Mouse (Mus musculus): ENCODE measurements around the gene Snx18. TPM values are rescaled to one million over a fixed set of nuclear protein-coding genes. Genes with fewer than 3 reads are reported as not detected.

The Snx18 gene
- polyA plus RNA-seq, 1 experiment: not detected

DNA sequence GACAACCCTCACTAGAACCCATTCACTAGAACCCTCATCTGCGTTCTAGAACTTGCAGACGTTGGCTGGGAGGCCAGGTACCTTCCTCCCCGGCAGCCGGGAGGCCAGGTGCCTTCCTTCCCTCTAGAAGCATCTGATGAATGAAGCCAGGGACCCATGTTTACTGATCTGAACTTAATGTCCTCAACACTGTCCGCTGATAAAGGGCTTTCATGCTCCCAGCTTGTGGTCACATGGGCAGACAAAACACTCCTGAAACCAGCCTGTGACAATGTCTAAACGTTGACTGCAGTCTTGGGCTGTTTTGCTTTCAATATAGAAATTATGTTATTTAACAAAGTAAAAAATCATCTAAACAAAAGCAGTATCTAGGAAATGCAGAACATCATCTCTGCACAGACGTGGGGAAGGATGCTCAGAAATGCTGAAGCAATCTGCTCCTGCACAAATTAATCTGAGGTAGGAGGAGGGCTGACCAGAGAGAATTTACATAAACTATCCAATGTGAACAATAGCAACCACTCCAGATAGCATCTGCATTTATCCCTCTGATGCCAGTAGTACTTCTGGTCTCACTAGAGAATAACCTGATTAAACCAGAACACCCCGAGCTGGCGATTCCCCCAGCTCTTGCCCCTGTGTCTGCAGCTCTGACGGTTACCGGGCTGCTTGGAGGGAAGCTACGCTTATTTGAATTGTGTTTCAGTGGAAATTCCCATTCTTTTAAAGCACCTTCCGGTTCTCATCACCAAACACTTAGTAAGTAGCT, 7.4 kb downstream of the Snx18 start:
- Histone ChIP-seq H3K27ac (ENCODE audit: insufficient read depth, low read depth, low read length) (no peak overlapping the region), H3K4me3 (ENCODE audit: insufficient read depth, low read depth, low read length) (no peak overlapping the region), H3K4me1 (ENCODE audit: control insufficient read depth, insufficient read depth, low read length) (peaks cover 51% of the 10 kb centered on the region)
- 64% methylated on average over 13 of the region's 13 CpGs for WGBS
- TF ChIP-seq CTCF (IDR thresholded peaks at IDR 0.05; ENCODE audit: insufficient read depth, low read depth, low read length) (no peak), POLR2A (IDR thresholded peaks at IDR 0.05; ENCODE audit: insufficient read depth, low read depth, low read length) (no peak)

DNA sequence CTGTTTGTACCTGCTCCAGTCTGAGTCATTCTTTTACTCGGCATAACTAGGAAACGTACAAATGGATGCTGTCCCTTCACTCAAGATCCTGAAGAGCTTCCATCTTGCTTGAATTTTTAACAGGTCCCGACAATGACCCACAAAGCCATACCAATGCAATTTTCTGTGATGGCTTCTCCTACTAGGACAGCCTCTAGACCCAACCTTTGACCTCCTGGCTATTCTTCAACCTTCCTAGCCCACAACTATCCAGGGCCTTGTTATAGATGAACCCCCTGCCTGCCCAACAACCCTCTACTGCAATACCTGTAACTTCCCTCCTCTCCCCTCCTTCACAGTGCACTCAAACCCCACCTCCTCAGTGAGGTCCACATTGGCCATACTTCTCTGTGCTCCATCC, 8.9 kb downstream of the Snx18 start:
- H3K4me1 ChIP-seq (ENCODE audit: control insufficient read depth, insufficient read depth, low read length): peaks cover 56% of the 10 kb centered on the region
- 83% methylated on average over 3 of the region's 3 CpGs for WGBS
- no peak overlapping the region for H3K27ac ChIP-seq (ENCODE audit: insufficient read depth, low read depth, low read length)
- TF ChIP-seq POLR2A (IDR thresholded peaks at IDR 0.05; ENCODE audit: insufficient read depth, low read depth, low read length) (no peak), CTCF (IDR thresholded peaks at IDR 0.05; ENCODE audit: insufficient read depth, low read depth, low read length) (no peak)
- no peak overlapping the region for H3K4me3 ChIP-seq (ENCODE audit: insufficient read depth, low read depth, low read length)

GRCm38 (mm10) chr13:113607821-113608220, 10.5 kb downstream of the Snx18 start:
- 32% methylated on average over 4 of the region's 4 CpGs for WGBS
- H3K4me1 ChIP-seq (ENCODE audit: control insufficient read depth, insufficient read depth, low read length): peaks cover 59% of the 10 kb centered on the region
- TF ChIP-seq CTCF (IDR thresholded peaks at IDR 0.05; ENCODE audit: insufficient read depth, low read depth, low read length): no peak
- no peak for TF ChIP-seq POLR2A (IDR thresholded peaks at IDR 0.05; ENCODE audit: insufficient read depth, low read depth, low read length)

GRCm38 (mm10) chr13:113607371-113607770, 11.0 kb downstream of the Snx18 start:
- 63% methylated on average over 7 of the region's 7 CpGs for WGBS
- no peak for TF ChIP-seq POLR2A (IDR thresholded peaks at IDR 0.05; ENCODE audit: insufficient read depth, low read depth, low read length)
- Histone ChIP-seq H3K4me1 (ENCODE audit: control insufficient read depth, insufficient read depth, low read length) (peaks cover 55% of the 10 kb centered on the region), H3K4me3 (ENCODE audit: insufficient read depth, low read depth, low read length) (no peak overlapping the region), H3K27ac (ENCODE audit: insufficient read depth, low read depth, low read length) (no peak overlapping the region)

More at GRCm38 (mm10) chr13:113607821-113608220, 10.5 kb downstream of the Snx18 start:
- H3K27ac ChIP-seq (ENCODE audit: insufficient read depth, low read depth, low read length): no peak overlapping the region
- no peak overlapping the region for H3K4me3 ChIP-seq (ENCODE audit: insufficient read depth, low read depth, low read length)

- Histone ChIP-seq H3K4me3 (ENCODE audit: insufficient read depth, low read depth, low read length) (no peak overlapping the region), H3K4me1 (ENCODE audit: control insufficient read depth, insufficient read depth, low read length) (peaks cover 51% of the 10 kb centered on the region), H3K27ac (ENCODE audit: insufficient read depth, low read depth, low read length) (no peak overlapping the region)
- WGBS: 69% methylated on average over 18 of the region's 18 CpGs
- no peak for TF ChIP-seq POLR2A (IDR thresholded peaks at IDR 0.05; ENCODE audit: insufficient read depth, low read depth, low read length)
- no peak for TF ChIP-seq CTCF (IDR thresholded peaks at IDR 0.05; ENCODE audit: insufficient read depth, low read depth, low read length)
Observed at GRCm38 (mm10) chr13:113606741-113607358, 11.5 kb downstream of the Snx18 start.

DNA sequence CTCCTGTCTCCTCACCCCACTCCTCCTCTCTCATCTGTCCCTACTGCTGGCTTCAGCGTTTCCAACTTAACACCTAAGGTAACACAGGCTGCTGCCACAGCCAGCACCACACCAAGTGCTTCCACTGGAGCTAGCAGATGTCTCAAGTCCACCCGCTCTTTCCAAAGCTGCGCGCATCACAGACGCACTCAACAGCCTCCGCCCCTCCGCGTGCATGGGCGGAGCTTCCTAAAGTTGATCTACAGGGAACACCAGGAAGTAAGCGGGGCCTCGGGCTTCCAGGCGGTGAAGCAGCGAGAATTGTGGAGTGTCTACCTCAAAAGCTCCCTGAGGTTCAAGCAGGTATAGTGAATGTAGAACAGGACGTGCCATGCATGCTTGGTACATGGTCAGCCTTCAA, 12.2 kb downstream of the Snx18 start:
- Histone ChIP-seq H3K27ac (ENCODE audit: insufficient read depth, low read depth, low read length) (no peak overlapping the region), H3K4me3 (ENCODE audit: insufficient read depth, low read depth, low read length) (no peak overlapping the region), H3K4me1 (ENCODE audit: control insufficient read depth, insufficient read depth, low read length) (peaks cover 46% of the 10 kb centered on the region)
- 88% methylated on average over 14 of the region's 14 CpGs for WGBS
- TF ChIP-seq CTCF (IDR thresholded peaks at IDR 0.05; ENCODE audit: insufficient read depth, low read depth, low read length) (no peak), POLR2A (IDR thresholded peaks at IDR 0.05; ENCODE audit: insufficient read depth, low read depth, low read length) (no peak)

GRCm38 (mm10) chr13:113605693-113606092, 12.7 kb downstream of the Snx18 start:
- H3K4me1 ChIP-seq (ENCODE audit: control insufficient read depth, insufficient read depth, low read length): peaks cover 45% of the 10 kb centered on the region
- no peak overlapping the region for H3K27ac ChIP-seq (ENCODE audit: insufficient read depth, low read depth, low read length)
- TF ChIP-seq CTCF (IDR thresholded peaks at IDR 0.05; ENCODE audit: insufficient read depth, low read depth, low read length) (no peak), POLR2A (IDR thresholded peaks at IDR 0.05; ENCODE audit: insufficient read depth, low read depth, low read length) (no peak)
- 88% methylated on average over 10 of the region's 10 CpGs for WGBS
- no peak overlapping the region for H3K4me3 ChIP-seq (ENCODE audit: insufficient read depth, low read depth, low read length)

DNA sequence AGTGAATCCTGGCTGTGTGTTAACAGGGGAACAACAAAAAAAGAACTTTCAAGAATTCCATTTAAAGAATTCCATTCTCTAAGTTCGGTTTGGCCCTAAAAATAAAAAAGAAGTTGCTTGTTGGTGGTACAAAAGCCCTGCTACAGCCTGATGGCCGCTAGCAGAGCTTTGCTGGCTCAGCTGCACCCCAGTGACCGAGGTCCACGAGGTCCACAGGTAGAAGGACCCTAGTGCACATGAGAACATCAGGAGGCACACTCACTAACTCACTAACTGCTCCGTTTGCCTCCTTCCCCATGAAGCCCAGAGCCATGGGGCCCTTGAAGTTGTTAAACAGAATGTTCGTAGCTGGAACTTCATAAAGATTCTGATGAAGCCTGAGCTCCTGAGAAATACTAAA, 14.0 kb downstream of the Snx18 start:
- 55% methylated on average over 6 of the region's 6 CpGs for WGBS
- Histone ChIP-seq H3K4me3 (ENCODE audit: insufficient read depth, low read depth, low read length) (no peak overlapping the region), H3K27ac (ENCODE audit: insufficient read depth, low read depth, low read length) (no peak overlapping the region), H3K4me1 (ENCODE audit: control insufficient read depth, insufficient read depth, low read length) (peaks cover 45% of the 10 kb centered on the region)
- no peak for TF ChIP-seq CTCF (IDR thresholded peaks at IDR 0.05; ENCODE audit: insufficient read depth, low read depth, low read length)
- no peak for TF ChIP-seq POLR2A (IDR thresholded peaks at IDR 0.05; ENCODE audit: insufficient read depth, low read depth, low read length)

GRCm38 (mm10) chr13:113602882-113603342, 15.5 kb downstream of the Snx18 start:
- WGBS: 76% methylated on average over 17 of the region's 17 CpGs
- TF ChIP-seq POLR2A (IDR thresholded peaks at IDR 0.05; ENCODE audit: insufficient read depth, low read depth, low read length): no peak
- TF ChIP-seq CTCF (IDR thresholded peaks at IDR 0.05; ENCODE audit: insufficient read depth, low read depth, low read length): no peak
- Histone ChIP-seq H3K4me1 (ENCODE audit: control insufficient read depth, insufficient read depth, low read length) (peaks cover 44% of the 10 kb centered on the region), H3K4me3 (ENCODE audit: insufficient read depth, low read depth, low read length) (no peak overlapping the region), H3K27ac (ENCODE audit: insufficient read depth, low read depth, low read length) (peak overlapping the region; percentile 47; the same call in 1 of the 2 replicates)

Measured in olfactory bulb, adult 2 months (tissue).